Mouse (Mus musculus) midbrain, embryonic 14.5 days (tissue): ENCODE measurements around the gene Slc46a1. TPM values are rescaled to one million over a fixed set of nuclear protein-coding genes. Genes with fewer than 3 reads are reported as not detected.

Source experiments
- ATAC-seq: fragments of 200-750 bp; cut with Nextera tagmentation; 2 replicates; pipeline ENCODE4 v1.8.0; 2017; ENCODE audit warnings: moderate number of reproducible peaks, moderate library complexity; ENCODE audit not compliant: low FRiP score, low TSS enrichment
- DNase-seq: peaks from one replicate; pipeline ENCODE4 v3.0.0-alpha.2; 2015
- H3K27ac ChIP-seq: fragments of 300-500 bp; sonication (generic); replicated peaks from 2 replicates; pipeline ENCODE4 v1.5.1; 2014; ENCODE audit warnings: mild to moderate bottlenecking, low read depth, low read length, moderate library complexity
- H3K27me3 ChIP-seq: fragments of 300-500 bp; sonication (generic); 2 replicates; pipeline ENCODE4 v1.6.1; 2014; ENCODE audit warnings: low read length, control low read depth, mixed read lengths; ENCODE audit not compliant: control insufficient read depth, insufficient read depth
- H3K36me3 ChIP-seq: fragments of 300-500 bp; sonication (generic); 2 replicates; pipeline ENCODE4 v1.6.1; 2014; ENCODE audit warnings: low read length, control low read depth; ENCODE audit not compliant: control insufficient read depth, insufficient read depth
- H3K4me1 ChIP-seq: fragments of 300-500 bp; sonication (generic); 2 replicates; pipeline ENCODE4 v1.6.1; 2014; ENCODE audit warnings: mild to moderate bottlenecking, antibody characterized with exemption, low read length, control low read depth; ENCODE audit not compliant: control insufficient read depth, insufficient read depth
- H3K4me2 ChIP-seq: fragments of 300-500 bp; sonication (generic); 2 replicates; pipeline ENCODE4 v1.6.1; 2014; ENCODE audit warnings: mild to moderate bottlenecking, low read length, moderate library complexity
- H3K4me3 ChIP-seq: fragments of 300-500 bp; sonication (generic); replicated peaks from 2 replicates; pipeline ENCODE4 v1.5.1; 2014; ENCODE audit warnings: low read depth, low read length
- H3K9ac ChIP-seq: fragments of 300-500 bp; sonication (generic); replicated peaks from 2 replicates; pipeline ENCODE4 v1.6.1; 2014; ENCODE audit warnings: mild to moderate bottlenecking, low read length, moderate library complexity
- H3K9me3 ChIP-seq: fragments of 300-500 bp; sonication (generic); 2 replicates; pipeline ENCODE4 v1.6.1; 2016; ENCODE audit warnings: low read length, control low read depth, mixed read lengths; ENCODE audit not compliant: control insufficient read depth
- WGBS: fragments of 180-500 bp; shearing (Covaris S2); extraction: QIAGEN DNeasy Blood & Tissue Kit; methylation state at CpG from one replicate; pipeline ENCODE4 v1.1.7; 2014; 5-methylcytosine and 5-hydroxymethylcytosine counted together
- polyA plus RNA-seq: library from polyadenylated mRNA; unstranded; fragments of >200 nt; fragmentation: Nextera tagmentation; extraction: Ambion mirVana; gene quantifications from 2 replicates; pipeline ENCODE4 v1.2.1, GENCODE M21; 2014

Slc46a1 gene
- polyA plus RNA-seq, 1 experiment from 2014 or later: 21.4 TPM

DNA sequence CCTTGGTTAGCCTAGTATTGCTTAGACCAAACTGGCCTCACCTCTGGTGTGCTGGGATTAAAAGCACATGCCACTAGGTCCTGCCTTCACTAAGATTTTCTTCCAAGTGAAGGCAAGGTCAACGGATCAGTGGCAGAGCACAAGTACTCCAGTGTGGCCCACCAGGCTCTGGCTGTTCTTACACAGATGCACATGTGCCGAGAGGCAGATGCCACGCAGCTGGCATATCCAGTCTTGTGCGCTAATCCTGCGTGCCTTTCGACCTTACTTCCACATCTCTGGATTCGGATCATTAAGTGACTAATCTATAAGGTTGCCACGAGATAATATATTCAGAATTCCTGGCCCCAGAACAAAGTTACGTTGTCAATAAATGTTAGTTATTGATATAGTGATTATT, 381 bp upstream of the Slc46a1 start:
- Histone ChIP-seq H3K36me3 (no peaks in the 10 kb centered on the region), H3K27ac (peak overlapping the region; percentile 86; the same call in 1 of the 2 replicates), H3K4me3 (peak overlapping the region; percentile 73), H3K9ac (peak overlapping the region; percentile 78; the same call in 1 of the 2 replicates), H3K27me3 (no peaks in the 10 kb centered on the region), H3K9me3 (no peaks in the 10 kb centered on the region; the same call in 1 of the 2 replicates), H3K4me1 (peaks cover 12% of the 10 kb centered on the region), H3K4me2 (peak overlapping the region; percentile 90)
- DNase-seq (peak; percentile 32), ATAC-seq (no peak)
- WGBS: 21% methylated on average over 9 of the region's 9 CpGs

DNA sequence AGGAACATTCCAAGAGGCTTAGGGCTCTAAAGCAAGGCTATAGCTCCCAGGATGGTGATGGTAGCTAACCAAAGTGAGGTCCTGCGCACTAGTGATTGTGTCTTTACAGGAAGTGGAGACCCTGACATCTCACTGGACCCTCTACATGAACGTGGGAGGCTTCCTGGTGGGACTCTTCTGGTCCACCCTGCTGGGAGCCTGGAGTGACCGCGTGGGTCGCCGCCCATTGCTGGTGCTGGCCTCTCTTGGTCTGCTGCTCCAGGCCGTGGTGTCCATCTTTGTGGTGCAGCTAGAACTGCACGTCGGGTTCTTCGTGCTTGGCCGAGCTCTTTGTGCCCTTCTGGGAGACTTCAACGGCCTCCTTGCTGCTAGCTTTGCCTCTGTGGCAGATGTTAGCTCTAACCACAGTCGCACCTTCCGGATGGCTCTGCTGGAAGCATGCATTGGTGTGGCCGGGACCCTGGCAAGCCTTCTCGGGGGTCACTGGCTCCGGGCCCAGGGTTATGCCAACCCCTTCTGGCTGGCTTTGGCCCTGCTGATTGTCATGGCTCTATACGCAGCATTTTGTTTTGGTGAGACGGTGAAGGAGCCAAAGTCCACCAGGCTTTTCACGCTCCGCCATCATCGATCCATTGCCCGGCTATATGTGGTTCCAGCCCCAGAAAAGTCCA, 880 bp downstream of the Slc46a1 start:
- H3K9me3 ChIP-seq: no peaks in the 10 kb centered on the region; the same call in 1 of the 2 replicates
- peak overlapping the region; percentile 86; the same call in 1 of the 2 replicates for H3K27ac ChIP-seq
- H3K9ac ChIP-seq: peak overlapping the region; percentile 78
- DNase-seq (peak; percentile 11), ATAC-seq (peak; percentile 18; the same call in 1 of the 2 replicates)
- no peaks in the 10 kb centered on the region for H3K27me3 ChIP-seq
- peak overlapping the region; percentile 90 for H3K4me2 ChIP-seq
- H3K36me3 ChIP-seq: no peaks in the 10 kb centered on the region
- peaks cover 12% of the 10 kb centered on the region for H3K4me1 ChIP-seq
- 49% methylated on average over 23 of the region's 23 CpGs for WGBS
- peak overlapping the region; percentile 73 for H3K4me3 ChIP-seq

DNA sequence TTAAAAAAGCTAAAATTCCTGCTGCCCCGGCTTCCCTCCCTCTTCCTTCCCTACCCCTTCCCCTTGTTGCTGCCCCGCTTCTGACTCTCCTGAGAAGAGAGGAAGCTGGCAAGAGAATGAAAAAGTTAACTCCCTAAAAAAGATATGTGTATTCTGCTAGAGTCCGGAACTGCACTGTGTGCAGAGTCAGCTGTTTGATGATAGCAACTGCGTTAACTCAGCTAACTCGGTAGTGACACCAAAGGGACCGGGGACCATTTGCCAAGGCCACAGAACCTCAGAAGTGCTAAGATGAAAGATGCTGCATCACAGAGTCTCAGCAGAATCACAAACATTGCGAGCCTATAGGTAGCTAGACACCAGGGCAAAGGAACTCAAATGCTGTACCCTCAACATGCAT, 2.0 kb downstream of the Slc46a1 start:
- Histone ChIP-seq H3K4me1 (peaks cover 12% of the 10 kb centered on the region), H3K4me2 (no peak overlapping the region), H3K27ac (no peak overlapping the region), H3K36me3 (peaks cover 7% of the 10 kb centered on the region), H3K9ac (no peak overlapping the region), H3K27me3 (no peaks in the 10 kb centered on the region), H3K4me3 (no peak overlapping the region), H3K9me3 (no peaks in the 10 kb centered on the region)
- WGBS: 92% methylated on average over 7 of the region's 7 CpGs
- no peak for ATAC-seq
- no peak for DNase-seq

DNA sequence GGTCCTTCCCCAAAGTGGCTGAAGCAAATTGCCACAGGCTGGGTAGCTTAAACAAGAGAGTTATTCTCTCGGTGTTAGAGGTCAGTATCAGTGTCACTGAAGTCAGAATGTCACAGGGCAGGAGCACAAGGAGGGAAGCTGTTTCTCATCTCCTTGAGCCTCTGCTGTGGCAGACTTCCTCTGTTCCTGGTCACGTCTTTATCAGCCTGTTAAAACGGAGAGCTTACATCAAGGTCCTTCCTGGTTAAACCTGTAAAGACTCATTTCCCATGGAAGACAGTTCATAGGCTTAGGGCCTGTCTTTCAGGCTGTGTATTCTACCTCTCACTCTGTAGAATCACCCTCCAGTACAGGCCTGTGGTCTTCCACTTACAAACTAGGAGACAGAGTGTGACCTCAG, 2.4 kb downstream of the Slc46a1 start:
- WGBS: 77% methylated on average over 3 of the region's 3 CpGs
- peaks cover 12% of the 10 kb centered on the region for H3K4me1 ChIP-seq
- no peak overlapping the region for H3K4me3 ChIP-seq
- no peaks in the 10 kb centered on the region for H3K27me3 ChIP-seq
- H3K27ac ChIP-seq: no peak overlapping the region
- no peak for ATAC-seq
- H3K36me3 ChIP-seq: peaks cover 11% of the 10 kb centered on the region
- no peak for DNase-seq
- no peak overlapping the region for H3K9ac ChIP-seq
- no peak overlapping the region for H3K4me2 ChIP-seq
- no peaks in the 10 kb centered on the region for H3K9me3 ChIP-seq

DNA sequence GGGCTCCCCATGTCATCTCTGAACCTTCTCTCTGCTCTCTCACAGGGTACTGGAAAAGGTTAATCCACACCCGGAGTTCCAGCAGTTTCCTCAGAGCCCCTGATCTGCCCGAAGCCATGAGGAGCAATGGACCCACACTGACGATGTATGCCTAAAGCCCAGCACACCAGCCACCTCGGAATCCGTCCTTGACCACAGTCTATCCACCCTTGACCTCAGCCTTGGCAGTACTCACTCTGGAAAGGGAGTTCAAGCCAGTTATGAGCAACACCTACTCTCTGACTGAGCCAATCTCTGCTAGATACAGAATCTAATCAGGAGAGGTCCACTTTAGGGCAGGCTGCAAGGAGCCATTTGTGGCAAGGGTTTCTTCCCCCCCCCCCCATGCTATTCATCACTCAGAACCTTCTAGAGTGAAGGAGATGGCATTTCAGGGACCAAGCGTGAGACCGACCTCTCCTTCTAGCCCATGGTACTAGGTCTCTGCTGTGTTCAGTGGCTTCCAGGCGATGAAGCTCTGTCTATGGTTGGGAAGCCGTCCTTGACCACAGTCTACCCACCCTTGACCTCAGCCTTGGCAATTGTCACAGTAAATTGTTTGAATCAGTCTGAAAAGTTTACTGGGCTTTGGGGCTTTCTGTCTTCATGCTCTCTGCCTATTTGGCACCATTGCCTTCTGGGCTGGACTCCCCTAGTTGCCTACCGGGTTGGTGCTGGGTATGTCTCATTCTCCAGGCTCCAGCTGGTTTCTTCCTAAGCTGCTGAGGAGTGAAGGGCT, 6.0 kb downstream of the Slc46a1 start:
- peaks cover 3% of the 10 kb centered on the region for H3K4me1 ChIP-seq
- H3K9ac ChIP-seq: no peak overlapping the region
- H3K4me3 ChIP-seq: no peak overlapping the region
- H3K9me3 ChIP-seq: no peaks in the 10 kb centered on the region
- no peak for DNase-seq
- ATAC-seq: no peak
- WGBS: 92% methylated on average over 10 of the region's 10 CpGs
- peaks cover 34% of the 10 kb centered on the region for H3K36me3 ChIP-seq
- H3K27me3 ChIP-seq: no peaks in the 10 kb centered on the region
- no peak overlapping the region for H3K27ac ChIP-seq
- H3K4me2 ChIP-seq: no peak overlapping the region

DNA sequence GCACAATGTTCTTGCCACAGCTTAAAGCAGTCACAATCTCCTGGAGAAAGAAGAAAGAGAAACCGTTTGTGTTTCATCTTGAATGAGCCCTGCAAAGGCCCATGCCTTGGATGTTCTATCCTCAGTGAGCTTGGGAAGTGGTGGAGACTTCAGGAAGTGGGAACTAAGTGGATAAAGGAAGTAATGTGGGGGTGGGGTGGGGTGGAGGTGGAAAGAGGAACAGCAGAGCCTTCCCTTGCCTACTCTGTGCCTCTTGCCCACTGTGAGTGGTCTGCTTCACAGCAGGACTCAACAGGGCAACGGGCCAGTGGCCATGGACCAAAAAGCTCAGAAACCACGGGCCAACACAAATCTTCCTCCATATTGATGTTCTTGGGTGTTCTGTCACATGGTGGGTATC, 9.8 kb downstream of the Slc46a1 start:
- H3K9ac ChIP-seq: no peak overlapping the region
- H3K9me3 ChIP-seq: no peaks in the 10 kb centered on the region
- no peaks in the 10 kb centered on the region for H3K4me1 ChIP-seq
- no peak overlapping the region for H3K27ac ChIP-seq
- H3K27me3 ChIP-seq: no peaks in the 10 kb centered on the region
- H3K4me2 ChIP-seq: no peak overlapping the region
- H3K36me3 ChIP-seq: peaks cover 46% of the 10 kb centered on the region
- ATAC-seq (no peak), DNase-seq (no peak)
- 82% methylated on average over 3 of the region's 3 CpGs for WGBS
- H3K4me3 ChIP-seq: no peak overlapping the region

DNA sequence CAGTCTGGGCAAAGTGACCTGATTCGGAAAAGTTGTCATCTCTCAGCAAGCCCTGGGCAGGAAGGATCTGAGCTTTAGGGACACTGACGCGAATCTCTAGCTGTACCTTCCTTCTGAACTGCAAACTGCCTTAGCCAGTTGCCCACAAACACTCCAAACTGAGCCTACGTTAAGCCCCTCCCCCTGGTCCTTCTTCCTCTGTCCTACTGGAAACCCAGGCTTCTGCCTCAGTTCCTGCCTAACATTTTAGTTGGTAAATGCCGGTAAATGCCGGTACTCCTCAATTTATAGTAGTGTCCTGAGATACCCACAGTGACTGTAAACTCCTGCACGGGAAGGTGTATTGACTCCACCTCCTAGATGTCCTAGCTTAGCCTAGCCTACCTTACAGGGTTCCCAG, 18.1 kb downstream of the Slc46a1 start:
- no peak for ATAC-seq
- 66% methylated on average over 7 of the region's 7 CpGs for WGBS
- no peak overlapping the region for H3K27ac ChIP-seq
- H3K27me3 ChIP-seq: 0 out of 2 replicates have a peak, but pooled peaks cover 5% of the 10 kb centered on the region
- H3K4me1 ChIP-seq: no peaks in the 10 kb centered on the region
- H3K4me3 ChIP-seq: no peak overlapping the region
- no peak overlapping the region for H3K9ac ChIP-seq
- DNase-seq: no peak
- H3K4me2 ChIP-seq: no peak overlapping the region
- peaks cover 79% of the 10 kb centered on the region for H3K36me3 ChIP-seq
- H3K9me3 ChIP-seq: no peaks in the 10 kb centered on the region

DNA sequence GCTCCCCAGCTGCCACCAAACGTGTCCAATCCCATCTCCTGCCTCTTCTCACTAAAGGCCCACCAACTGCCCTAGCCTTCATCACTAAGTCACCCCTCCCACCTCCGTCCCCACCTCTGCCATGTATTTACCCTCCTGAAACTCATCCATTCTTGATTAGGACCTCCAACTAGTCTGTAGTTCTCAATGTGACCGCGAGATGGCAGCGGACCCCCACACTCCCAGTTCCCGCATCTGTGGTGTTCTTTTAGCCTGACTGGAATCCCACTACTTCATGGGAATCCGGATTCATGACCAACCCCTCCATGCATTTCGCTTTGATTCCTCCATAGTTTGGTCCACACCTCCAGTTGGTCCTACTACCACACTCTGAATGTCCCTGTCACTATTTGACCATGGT, 22.7 kb downstream of the Slc46a1 start:
- Histone ChIP-seq H3K9me3 (no peaks in the 10 kb centered on the region), H3K27ac (no peak overlapping the region), H3K27me3 (peaks cover 18% of the 10 kb centered on the region; the same call in 1 of the 2 replicates), H3K9ac (no peak overlapping the region), H3K4me3 (no peak overlapping the region), H3K36me3 (peaks cover 60% of the 10 kb centered on the region), H3K4me2 (no peak overlapping the region), H3K4me1 (peaks cover 7% of the 10 kb centered on the region; the same call in 1 of the 2 replicates)
- WGBS: 5% methylated on average over 8 of the region's 8 CpGs
- ATAC-seq (no peak), DNase-seq (peak; percentile 87)
